Mouse (Mus musculus): ENCODE results near the gene Zcchc7. TPM values are rescaled to one million over a fixed set of nuclear protein-coding genes. Genes with fewer than 3 reads are reported as not detected.

Gene Zcchc7
- polyA plus RNA-seq, 1 experiment from 2014 or later, result 18.4 TPM

- Histone ChIP-seq H3K9me3 (replicated peaks) (no peaks in the 10 kb centered on the region), H3K4me2 (no peak overlapping the region), H3K27me3 (no peaks in the 10 kb centered on the region), H3K4me1 (replicated peaks) (peaks cover 23% of the 10 kb centered on the region), H3K9ac (no peak overlapping the region), H3K4me3 (replicated peaks) (no peak overlapping the region), H3K36me3 (peaks cover 6% of the 10 kb centered on the region; the same call in 1 of the 2 replicates), H3K27ac (no peak overlapping the region)
- DNase-seq (no peak), ATAC-seq (ENCODE audit: low read depth) (no peak)
- 83% methylated on average over 5 of the region's 5 CpGs for WGBS (ENCODE audit: insufficient replicate concordance)
Measured at GRCm38 (mm10) chr4:44920831-44921230, 165.2 kb downstream of the Zcchc7 start.

GRCm38 (mm10) chr4:44922466-44923128, 166.9 kb downstream of the Zcchc7 start:
- 0 out of 2 replicates have a peak overlapping the region, but pooled peaks have one; percentile 25 for H3K27ac ChIP-seq
- 73% methylated on average over 7 of the region's 7 CpGs for WGBS (ENCODE audit: insufficient replicate concordance)
- H3K4me2 ChIP-seq, result no peak overlapping the region
- H3K4me3 ChIP-seq (replicated peaks), result no peak overlapping the region
- DNase-seq, result no peak
- H3K27me3 ChIP-seq, result no peaks in the 10 kb centered on the region
- peaks cover 17% of the 10 kb centered on the region for H3K4me1 ChIP-seq (replicated peaks)
- peaks cover 15% of the 10 kb centered on the region for H3K36me3 ChIP-seq
- no peak overlapping the region for H3K9ac ChIP-seq
- ATAC-seq (ENCODE audit: low read depth), result peak; percentile 75
- no peaks in the 10 kb centered on the region for H3K9me3 ChIP-seq (replicated peaks)

- H3K4me3 ChIP-seq (replicated peaks), result no peak overlapping the region
- no peak overlapping the region for H3K9ac ChIP-seq
- no peaks in the 10 kb centered on the region for H3K9me3 ChIP-seq (replicated peaks)
- ATAC-seq (ENCODE audit: low read depth) (peak; percentile 62), DNase-seq (no peak)
- H3K27me3 ChIP-seq, result no peaks in the 10 kb centered on the region
- H3K36me3 ChIP-seq, result peaks cover 15% of the 10 kb centered on the region
- peaks cover 11% of the 10 kb centered on the region for H3K4me1 ChIP-seq (replicated peaks)
- H3K27ac ChIP-seq, result peak overlapping the region; percentile 25; the same call in 1 of the 2 replicates
- H3K4me2 ChIP-seq, result no peak overlapping the region
- WGBS (ENCODE audit: insufficient replicate concordance), result 61% methylated on average over 5 of the region's 5 CpGs
Measured at GRCm38 (mm10) chr4:44923129-44923481, 167.4 kb downstream of the Zcchc7 start.

GRCm38 (mm10) chr4:44927934-44928333, 172.3 kb downstream of the Zcchc7 start:
- Histone ChIP-seq H3K36me3 (peaks cover 36% of the 10 kb centered on the region), H3K4me2 (no peak overlapping the region), H3K4me1 (replicated peaks) (peaks cover 6% of the 10 kb centered on the region), H3K4me3 (replicated peaks) (no peak overlapping the region), H3K27ac (no peak overlapping the region), H3K9ac (no peak overlapping the region), H3K9me3 (replicated peaks) (no peaks in the 10 kb centered on the region), H3K27me3 (no peaks in the 10 kb centered on the region)
- no peak for DNase-seq
- no peak for ATAC-seq (ENCODE audit: low read depth)
- 66% methylated on average over 2 of the region's 2 CpGs for WGBS (ENCODE audit: insufficient replicate concordance)

- no peaks in the 10 kb centered on the region for H3K4me1 ChIP-seq (replicated peaks)
- H3K4me3 ChIP-seq (replicated peaks), result no peak overlapping the region
- no peak overlapping the region for H3K9ac ChIP-seq
- H3K9me3 ChIP-seq (replicated peaks), result no peaks in the 10 kb centered on the region
- H3K27ac ChIP-seq, result no peak overlapping the region
- ATAC-seq (ENCODE audit: low read depth) (no peak), DNase-seq (no peak)
- H3K4me2 ChIP-seq, result no peak overlapping the region
- peaks cover 42% of the 10 kb centered on the region for H3K36me3 ChIP-seq
- WGBS (ENCODE audit: insufficient replicate concordance), result 67% methylated on average over 3 of the region's 3 CpGs
- no peaks in the 10 kb centered on the region for H3K27me3 ChIP-seq
Measured at GRCm38 (mm10) chr4:44928790-44929189, 173.1 kb downstream of the Zcchc7 start.

- H3K9ac ChIP-seq, result no peak overlapping the region
- no peak overlapping the region for H3K4me3 ChIP-seq (replicated peaks)
- no peaks in the 10 kb centered on the region for H3K27me3 ChIP-seq
- H3K9me3 ChIP-seq (replicated peaks), result no peaks in the 10 kb centered on the region
- H3K36me3 ChIP-seq, result peaks cover 46% of the 10 kb centered on the region
- WGBS (ENCODE audit: insufficient replicate concordance), result 78% methylated on average over 7 of the region's 7 CpGs
- ATAC-seq (ENCODE audit: low read depth) (no peak), DNase-seq (no peak)
- no peak overlapping the region for H3K27ac ChIP-seq
- H3K4me2 ChIP-seq, result no peak overlapping the region
- H3K4me1 ChIP-seq (replicated peaks), result no peaks in the 10 kb centered on the region
Measured at GRCm38 (mm10) chr4:44930406-44930805, 174.7 kb downstream of the Zcchc7 start.

GRCm38 (mm10) chr4:44931732-44932131, 176.1 kb downstream of the Zcchc7 start:
- H3K27me3 ChIP-seq, result no peaks in the 10 kb centered on the region
- no peak overlapping the region for H3K4me2 ChIP-seq
- peaks cover 36% of the 10 kb centered on the region for H3K36me3 ChIP-seq
- H3K4me3 ChIP-seq (replicated peaks), result no peak overlapping the region
- H3K4me1 ChIP-seq (replicated peaks), result no peaks in the 10 kb centered on the region
- WGBS (ENCODE audit: insufficient replicate concordance), result 84% methylated on average over 6 of the region's 6 CpGs
- ATAC-seq (ENCODE audit: low read depth), result no peak
- H3K27ac ChIP-seq, result no peak overlapping the region
- H3K9ac ChIP-seq, result no peak overlapping the region
- no peak for DNase-seq
- H3K9me3 ChIP-seq (replicated peaks), result no peaks in the 10 kb centered on the region

- WGBS (ENCODE audit: insufficient replicate concordance), result 60% methylated on average over 8 of the region's 8 CpGs
- no peak overlapping the region for H3K4me3 ChIP-seq (replicated peaks)
- peaks cover 5% of the 10 kb centered on the region; the same call in 1 of the 2 replicates for H3K36me3 ChIP-seq
- H3K9me3 ChIP-seq (replicated peaks), result no peaks in the 10 kb centered on the region
- DNase-seq (no peak), ATAC-seq (ENCODE audit: low read depth) (no peak)
- H3K27me3 ChIP-seq, result no peaks in the 10 kb centered on the region
- no peak overlapping the region for H3K9ac ChIP-seq
- H3K4me1 ChIP-seq (replicated peaks), result 0 out of 2 replicates have a peak, but pooled peaks cover 8% of the 10 kb centered on the region
- no peak overlapping the region for H3K4me2 ChIP-seq
- no peak overlapping the region for H3K27ac ChIP-seq
Measured at GRCm38 (mm10) chr4:44938359-44939340, 183.0 kb downstream of the Zcchc7 start.

- H3K9me3 ChIP-seq (replicated peaks), result no peaks in the 10 kb centered on the region
- H3K27ac ChIP-seq, result no peak overlapping the region
- no peak for DNase-seq
- 75% methylated on average over 14 of the region's 14 CpGs for WGBS (ENCODE audit: insufficient replicate concordance)
- ATAC-seq (ENCODE audit: low read depth), result no peak
- H3K9ac ChIP-seq, result no peak overlapping the region
- no peaks in the 10 kb centered on the region for H3K27me3 ChIP-seq
- no peak overlapping the region for H3K4me3 ChIP-seq (replicated peaks)
- H3K4me2 ChIP-seq, result no peak overlapping the region
- 0 out of 2 replicates have a peak, but pooled peaks cover 8% of the 10 kb centered on the region for H3K4me1 ChIP-seq (replicated peaks)
- no peaks in the 10 kb centered on the region for H3K36me3 ChIP-seq
Measured at GRCm38 (mm10) chr4:44939576-44940249, 184.0 kb downstream of the Zcchc7 start.

- DNase-seq (no peak), ATAC-seq (ENCODE audit: low read depth) (0 out of 2 replicates have a peak, but pooled peaks have one; percentile 12)
- no peak overlapping the region for H3K9ac ChIP-seq
- no peak overlapping the region for H3K4me2 ChIP-seq
- H3K27ac ChIP-seq, result no peak overlapping the region
- 0 out of 2 replicates have a peak, but pooled peaks cover 8% of the 10 kb centered on the region for H3K4me1 ChIP-seq (replicated peaks)
- no peaks in the 10 kb centered on the region for H3K27me3 ChIP-seq
- 59% methylated on average over 9 of the region's 9 CpGs for WGBS (ENCODE audit: insufficient replicate concordance)
- H3K9me3 ChIP-seq (replicated peaks), result no peaks in the 10 kb centered on the region
- H3K4me3 ChIP-seq (replicated peaks), result no peak overlapping the region
- no peaks in the 10 kb centered on the region for H3K36me3 ChIP-seq
Measured at GRCm38 (mm10) chr4:44940286-44940685, 184.6 kb downstream of the Zcchc7 start.

GRCm38 (mm10) chr4:44942237-44942636, 186.6 kb downstream of the Zcchc7 start:
- ATAC-seq (ENCODE audit: low read depth) (no peak), DNase-seq (no peak)
- no peaks in the 10 kb centered on the region for H3K27me3 ChIP-seq
- H3K27ac ChIP-seq, result no peak overlapping the region
- no peak overlapping the region for H3K4me2 ChIP-seq
- no peaks in the 10 kb centered on the region for H3K36me3 ChIP-seq
- 15% methylated on average over 1 of the region's 1 CpGs for whole genome bisulfite sequencing (ENCODE audit: insufficient replicate concordance)
- H3K4me3 ChIP-seq (replicated peaks), result no peak overlapping the region
- no peak overlapping the region for H3K9ac ChIP-seq
- 0 out of 2 replicates have a peak, but pooled peaks cover 8% of the 10 kb centered on the region for H3K4me1 ChIP-seq (replicated peaks)
- no peaks in the 10 kb centered on the region for H3K9me3 ChIP-seq (replicated peaks)
